Mouse (Mus musculus) erythroblast, embryonic 14.5 days (primary cell): ENCODE data around the gene Immp2l.

ENCODE experiments used
- GATA1 ChIP-seq: IDR thresholded peaks from 2 replicates; pipeline ENCODE4 v1.6.1; 2012; ENCODE audit warnings: low read length, inconsistent platforms, mixed read lengths
- TAL1 ChIP-seq: IDR thresholded peaks from 3 replicates; pipeline ENCODE4 v1.6.1; 2012; ENCODE audit warnings: low read length, inconsistent platforms, mixed read lengths

DNA sequence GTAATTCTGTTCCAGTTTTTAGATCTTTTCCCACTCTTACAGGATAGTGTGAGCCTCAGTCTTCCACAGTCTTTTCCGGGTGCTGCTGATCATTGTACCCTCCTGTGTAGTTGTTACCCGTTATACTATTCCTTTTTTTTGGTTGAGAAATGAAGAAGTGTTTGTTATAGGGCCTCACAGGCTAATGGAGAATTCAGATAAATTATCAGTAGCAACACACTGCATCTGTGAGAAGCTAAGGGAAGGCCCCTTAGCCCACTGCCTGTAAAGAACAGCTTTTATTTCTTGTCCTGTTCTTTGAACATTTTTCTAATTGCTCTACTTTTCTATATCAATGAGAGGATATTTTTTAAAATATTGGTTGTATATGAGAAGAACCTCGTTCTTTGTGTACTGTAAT lies 226.2 kb downstream of the Immp2l start:
- no peak for TF ChIP-seq GATA1
- no peak for TF ChIP-seq TAL1
